Mouse (Mus musculus) hematopoietic stem cell, adult 5-6 weeks (primary cell): ENCODE results near the gene Pigb. TPM values are rescaled to one million over a fixed set of nuclear protein-coding genes. Genes with fewer than 3 reads are reported as not detected.

Experiments
- ATAC-seq, 2 experiments: fragments of 125-278 bp in 1 of 2; replicated peaks in 1 of 2; 2 replicates each; pipeline ENCODE4 v1.8.0; 2016 to 2017; ENCODE audit warnings: inconsistent platforms in 2 of 2, mild to moderate bottlenecking in 2 of 2, moderate number of reproducible peaks in 2 of 2, low read depth in 1 of 2, moderate TSS enrichment in 1 of 2; ENCODE audit not compliant: low FRiP score in 2 of 2, poor library complexity in 2 of 2, severe bottlenecking in 2 of 2, insufficient read depth in 1 of 2, low TSS enrichment in 1 of 2
- total RNA-seq: library from RNA; stranded (forward); fragments of 172-1452, 232-1000 nt; gene quantifications from 2 replicates; pipeline ENCODE4 v1.2.3, GENCODE M21; 2017

Gene Pigb
- total RNA-seq, 1 experiment from 2014 or later = 8.7 TPM

- no peak for ATAC-seq
Measured at GRCm38 (mm10) chr9:73055441-73055911, 15.3 kb upstream of the Pigb start.

GRCm38 (mm10) chr9:73050606-73051005, 10.4 kb upstream of the Pigb start:
- no peak for ATAC-seq

DNA sequence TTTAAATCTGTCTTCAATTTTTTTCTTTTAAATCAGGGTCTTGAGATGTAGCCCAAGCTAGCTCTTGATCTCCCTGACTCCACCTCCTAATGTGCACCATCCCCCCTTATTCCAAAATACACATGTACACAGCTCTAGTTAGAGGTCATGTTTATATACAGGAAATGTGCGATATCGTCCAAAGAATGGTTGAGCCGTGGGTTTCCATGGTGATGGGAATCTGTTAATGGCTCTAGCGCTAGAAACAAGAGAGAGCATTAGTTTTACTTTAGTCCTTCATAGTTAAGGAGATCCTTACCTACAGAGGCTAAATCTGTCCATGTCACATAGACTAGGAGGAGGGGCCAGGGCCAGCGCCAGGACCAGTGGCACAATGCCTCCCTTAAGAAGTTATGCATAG, 9.7 kb upstream of the Pigb start:
- no peak for ATAC-seq

DNA sequence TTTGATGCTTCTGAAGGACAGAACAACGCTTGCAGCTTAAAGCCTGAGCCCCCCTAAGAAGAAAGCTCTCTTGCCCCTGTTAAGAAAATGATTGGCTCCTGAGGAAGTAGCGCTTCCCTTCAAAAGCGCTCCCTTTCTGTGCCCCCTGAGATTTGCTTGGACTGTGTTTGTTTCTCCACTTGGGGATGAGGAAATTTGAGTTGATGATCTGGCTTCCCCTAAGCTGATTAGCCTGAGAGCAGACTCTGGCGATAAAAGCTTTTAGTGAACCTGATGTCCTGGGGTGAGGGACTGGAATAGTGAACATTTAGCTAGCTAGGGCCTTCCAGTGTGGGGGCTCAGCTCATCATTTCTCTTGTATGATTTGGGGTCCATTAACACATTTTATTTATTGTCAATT, 8.7 kb upstream of the Pigb start:
- no peak for ATAC-seq

- ATAC-seq = no peak
Measured at GRCm38 (mm10) chr9:73047906-73048305, 7.7 kb upstream of the Pigb start.

DNA sequence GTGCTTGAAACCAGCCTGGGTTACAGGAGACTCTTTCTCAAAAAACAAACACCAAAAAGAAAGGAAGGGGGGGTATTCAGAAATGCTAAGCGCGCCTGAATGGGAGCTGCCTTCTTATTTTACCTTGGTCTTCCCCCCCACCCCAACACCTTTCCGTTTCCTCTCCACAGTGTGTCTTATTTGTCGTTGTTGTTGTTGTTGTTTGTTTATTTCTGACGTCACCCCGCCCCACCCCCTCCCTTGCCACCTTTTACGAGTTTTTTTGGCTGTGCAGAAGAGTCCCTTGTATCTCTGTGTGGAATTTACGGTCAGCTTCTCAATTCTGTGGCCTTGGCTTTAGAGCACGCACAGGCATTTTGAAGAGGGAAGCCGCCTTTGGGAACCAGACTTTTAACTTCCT, 5.5 kb upstream of the Pigb start:
- no peak for ATAC-seq

- ATAC-seq = no peak
Measured at GRCm38 (mm10) chr9:73045204-73045603, 5.0 kb upstream of the Pigb start.

DNA sequence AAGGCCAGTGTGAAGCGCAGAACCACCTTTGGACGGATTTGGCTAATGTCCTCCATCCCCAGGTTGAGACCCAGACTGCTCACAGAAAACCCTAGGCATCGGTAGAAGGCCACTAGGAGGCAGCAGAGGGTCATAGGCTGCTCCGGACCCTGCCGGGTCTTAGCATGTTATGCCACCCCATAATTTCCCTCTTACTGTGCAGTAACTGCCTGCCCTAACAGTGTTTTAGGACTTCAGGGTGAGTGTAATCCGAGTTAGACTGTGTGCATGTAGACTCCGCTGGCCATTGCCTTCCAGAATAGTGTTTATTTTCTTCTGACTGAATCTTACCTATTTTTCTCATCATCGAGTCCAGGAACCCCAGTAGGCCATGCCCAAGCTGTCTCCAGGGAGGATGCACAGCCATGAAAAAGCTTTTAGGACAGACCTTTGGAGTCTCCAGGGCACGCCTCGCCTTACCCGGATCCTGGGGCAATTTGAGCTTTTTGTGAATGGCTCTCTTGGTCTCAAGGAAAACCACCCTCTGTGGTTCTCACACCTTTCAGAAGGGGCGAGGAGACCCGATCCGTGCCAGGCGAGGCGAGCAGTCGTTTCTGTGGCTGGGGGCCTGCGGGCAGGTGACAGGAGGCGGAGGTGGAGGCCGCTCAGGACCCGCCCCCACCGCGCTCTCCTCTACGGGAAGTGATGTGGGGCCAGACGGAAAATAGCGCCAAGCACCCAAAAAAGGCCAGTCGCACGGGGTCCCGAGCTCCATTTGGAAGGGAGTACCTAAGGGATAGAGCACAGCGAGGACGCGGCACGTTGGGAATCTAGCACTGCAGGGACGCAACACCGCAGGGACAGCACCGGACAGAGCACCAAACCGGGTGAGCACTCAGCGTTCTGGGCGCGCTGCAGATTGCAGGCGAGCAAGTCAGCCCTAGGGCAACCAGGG, 4.2 kb upstream of the Pigb start, which contains the start of gene Rab27a:
Gene Rab27a, plus strand, starts transcription at position 709 of the 934 bp plus-strand sequence.
- ATAC-seq = peak; percentile 82 to 84

- peak; percentile 70 to 87 for ATAC-seq
Measured at GRCm38 (mm10) chr9:73039222-73039945, 794 bp downstream of the Pigb start.

GRCm38 (mm10) chr9:73033406-73033805, 6.8 kb downstream of the Pigb start:
- ATAC-seq = no peak

DNA sequence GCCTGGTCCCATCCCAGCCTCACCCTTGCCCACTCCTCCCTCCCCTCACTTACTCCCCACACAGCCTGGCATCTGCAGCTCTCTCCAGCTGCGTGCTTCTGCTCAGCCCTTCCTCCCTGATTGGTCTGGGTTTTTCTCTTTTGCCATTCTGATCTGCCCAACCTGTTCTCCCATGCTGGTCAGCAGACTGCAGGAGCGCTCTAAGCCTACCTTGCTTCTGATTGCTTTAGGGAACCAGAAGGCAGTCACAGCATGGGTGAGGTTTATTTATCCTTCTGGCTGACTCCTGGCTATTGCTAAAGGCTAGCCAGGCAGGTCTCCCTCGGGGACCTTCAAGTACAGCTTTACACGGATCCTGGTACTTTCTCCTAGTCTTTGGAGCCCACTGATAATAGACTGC, 8.8 kb downstream of the Pigb start:
- ATAC-seq = no peak

GRCm38 (mm10) chr9:73030443-73030842, 9.7 kb downstream of the Pigb start:
- no peak; a peak in 1 of 4 replicates for ATAC-seq

GRCm38 (mm10) chr9:73025818-73026636, 14.2 kb downstream of the Pigb start:
- no peak for ATAC-seq

- ATAC-seq = no peak
Measured at GRCm38 (mm10) chr9:73020566-73021097, 19.5 kb downstream of the Pigb start.

GRCm38 (mm10) chr9:73019841-73020240, 20.3 kb downstream of the Pigb start:
- no peak for ATAC-seq

DNA sequence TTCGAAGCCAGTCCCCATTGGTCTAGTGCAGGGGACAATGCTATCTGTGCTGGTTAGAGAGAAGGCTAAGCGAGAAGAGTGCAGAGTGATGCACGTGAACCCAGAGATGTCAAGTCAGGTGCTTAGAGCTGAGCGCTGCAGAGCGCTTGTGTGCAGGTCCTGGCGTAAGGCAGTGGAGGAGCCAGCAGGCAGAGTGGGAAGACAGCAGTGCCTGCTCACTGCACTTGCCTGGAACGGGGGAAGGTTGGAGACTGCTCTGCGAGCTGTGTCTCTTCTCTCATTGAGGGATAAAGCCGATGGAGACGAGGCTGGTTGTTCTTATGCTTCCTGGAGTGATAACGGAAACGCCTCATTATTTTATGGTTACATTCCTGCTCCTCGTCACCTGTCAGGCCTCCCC, 25.5 kb downstream of the Pigb start:
- ATAC-seq = no peak

DNA sequence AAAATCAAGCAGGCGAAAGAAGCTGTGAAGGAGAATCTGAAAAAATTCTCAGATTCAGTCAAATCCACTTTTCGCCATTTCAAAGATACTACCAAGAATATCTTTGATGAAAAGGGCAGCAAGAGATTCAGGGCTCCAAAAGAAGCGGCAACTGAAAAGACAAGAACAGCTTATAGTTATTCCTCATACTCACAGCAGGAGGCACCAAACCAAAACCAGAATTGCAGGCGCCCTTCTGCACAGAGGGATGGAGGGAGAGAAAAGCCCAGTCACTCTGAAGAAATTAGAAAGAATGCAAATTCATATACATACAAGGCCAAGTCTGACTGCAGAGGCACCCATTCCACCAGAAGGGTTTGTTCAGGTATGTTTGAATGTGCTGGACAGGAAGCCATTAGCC, 27.5 kb downstream of the Pigb start:
- no peak for ATAC-seq
